Mouse (Mus musculus) myocyte (in vitro differentiated cells): ENCODE data around the gene Tnks1bp1.

Experiments used
- CEBPB ChIP-seq: IDR thresholded peaks from 2 replicates; pipeline ENCODE4 v1.6.1; 2011; ENCODE audit warnings: mild to moderate bottlenecking, moderate library complexity; ENCODE audit not compliant: poor library complexity, insufficient read depth, severe bottlenecking
- E2F4 ChIP-seq: IDR thresholded peaks from one replicate; pipeline ENCODE4 v1.6.1; 2011; ENCODE audit warnings: mild to moderate bottlenecking, control low read depth, moderate library complexity; ENCODE audit not compliant: insufficient read depth
- MAX ChIP-seq: IDR thresholded peaks from one replicate; pipeline ENCODE4 v1.6.1; 2011; ENCODE audit warnings: low read depth, mild to moderate bottlenecking, control low read depth
- MYOD1 ChIP-seq, 3 experiments: IDR thresholded peaks; one replicate each; pipeline ENCODE4 v1.6.1; 2011; ENCODE audit warnings: control low read depth in 2 of 3, low read depth in 2 of 3, mild to moderate bottlenecking in 2 of 3, moderate library complexity in 1 of 3; ENCODE audit not compliant: insufficient read length in 2 of 3, control insufficient read depth in 1 of 3
- MYOG ChIP-seq, 3 experiments: IDR thresholded peaks; one replicate each; pipeline ENCODE4 v1.6.1; 2011; ENCODE audit warnings: control low read depth in 2 of 3, low read depth in 2 of 3, mild to moderate bottlenecking in 2 of 3; ENCODE audit not compliant: insufficient read length in 2 of 3, control insufficient read depth in 1 of 3, insufficient read depth in 1 of 3
- POLR2A ChIP-seq: IDR thresholded peaks from one replicate; pipeline ENCODE4 v1.6.1; 2011; ENCODE audit warnings: low read depth, mild to moderate bottlenecking, control low read depth, moderate library complexity; ENCODE audit not compliant: insufficient read length
- POLR2AphosphoS2 ChIP-seq: IDR thresholded peaks from one replicate; pipeline ENCODE4 v1.6.1; 2011; ENCODE audit warnings: low read depth, control low read depth; ENCODE audit not compliant: insufficient read length
- REST ChIP-seq: IDR thresholded peaks from one replicate; pipeline ENCODE4 v1.6.1; 2011; ENCODE audit warnings: mild to moderate bottlenecking, control low read depth, moderate library complexity; ENCODE audit not compliant: insufficient read depth, insufficient read length
- SRF ChIP-seq: IDR thresholded peaks from one replicate; pipeline ENCODE4 v1.6.1; 2011; ENCODE audit warnings: low read depth; ENCODE audit not compliant: control insufficient read depth, insufficient read length
- TCF12 ChIP-seq: IDR thresholded peaks from one replicate; pipeline ENCODE4 v1.6.1; 2011; ENCODE audit warnings: mild to moderate bottlenecking, control low read depth; ENCODE audit not compliant: poor library complexity, insufficient read depth, severe bottlenecking
- TCF3 ChIP-seq: IDR thresholded peaks from one replicate; pipeline ENCODE4 v1.6.1; 2011; ENCODE audit warnings: low read depth, control low read depth; ENCODE audit not compliant: insufficient read length
- USF1 ChIP-seq: IDR thresholded peaks from one replicate; pipeline ENCODE4 v1.6.1; 2011; ENCODE audit warnings: low read depth, mild to moderate bottlenecking, control low read depth, moderate library complexity

DNA sequence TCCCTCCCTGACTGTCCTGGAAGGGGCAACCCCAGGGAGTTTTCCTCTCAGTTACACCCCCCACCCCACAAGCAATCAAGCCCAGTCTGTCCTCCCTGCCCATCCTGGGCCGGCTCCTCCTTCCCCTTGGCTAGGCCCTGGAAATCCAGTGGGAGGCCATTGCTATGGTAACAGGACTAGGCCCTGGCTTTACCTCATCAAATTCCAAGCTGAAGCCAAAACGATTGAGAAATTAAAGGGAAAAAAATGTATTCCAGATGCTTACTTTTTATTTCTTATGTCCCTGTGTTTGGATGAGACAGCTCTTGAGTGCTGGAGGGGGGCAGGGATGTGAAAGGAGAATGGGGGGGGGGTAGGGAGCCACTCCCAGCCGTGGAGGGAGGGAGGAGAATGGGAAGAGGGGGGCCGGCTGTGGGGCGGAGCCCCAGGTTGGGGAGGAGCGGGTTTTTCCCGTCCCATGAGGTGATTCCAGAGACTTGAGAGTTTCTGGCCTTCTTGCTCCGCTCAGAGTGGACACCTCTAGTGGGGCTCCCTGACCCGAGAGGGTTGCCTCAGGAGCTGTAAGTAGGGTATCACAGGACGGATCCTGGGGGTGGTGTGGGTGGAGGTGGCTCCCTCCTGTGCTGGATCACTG, 2.3 kb downstream of the Tnks1bp1 start:
- TF ChIP-seq MYOG (IDR thresholded peaks at IDR 0.05; ENCODE audit: control insufficient read depth in 1 of 3, insufficient read depth in 1 of 3, insufficient read length in 2 of 3, low read depth in 2 of 3) (no peak), POLR2A (peak; percentile 45), POLR2AphosphoS2 (no peak), CEBPB (0 out of 2 replicates have a peak, but pooled peaks have one; percentile 11), TCF12 (no peak), E2F4 (no peak), MYOD1 (IDR thresholded peaks at IDR 0.05; ENCODE audit: control insufficient read depth in 1 of 3, insufficient read length in 2 of 3, low read depth in 2 of 3) (no peak), MAX (no peak), REST (no peak), USF1 (no peak), TCF3 (no peak), SRF (no peak)
